Mouse (Mus musculus) limb, embryonic 14.5 days (tissue): ENCODE measurements around the gene Thoc6. TPM values are rescaled to one million over a fixed set of nuclear protein-coding genes. Genes with fewer than 3 reads are reported as not detected.
A peak's percentile ranks its signal among the peaks of the same experiment; 100 is the strongest.

Source experiments
- ATAC-seq: fragments of 200-750 bp; cut with Nextera tagmentation; 2 replicates; pipeline ENCODE4 v1.8.0; 2017; ENCODE audit warnings: low read depth, moderate number of reproducible peaks, moderate TSS enrichment; ENCODE audit not compliant: low FRiP score
- DNase-seq: peaks from one replicate; pipeline ENCODE4 v3.0.0-alpha.2; 2015; ENCODE audit warnings: low spot score
- H3K27ac ChIP-seq: fragments of 300-500 bp; sonication (generic); replicated peaks from 2 replicates; pipeline ENCODE4 v1.5.1; 2014; ENCODE audit warnings: low read depth, mild to moderate bottlenecking, low read length, moderate library complexity, mixed read lengths
- H3K27me3 ChIP-seq: fragments of 300-500 bp; sonication (generic); 2 replicates; pipeline ENCODE4 v1.6.1; 2014; ENCODE audit warnings: low read length, mixed read lengths; ENCODE audit not compliant: control insufficient read depth, insufficient read depth
- H3K36me3 ChIP-seq: fragments of 300-500 bp; sonication (generic); 2 replicates; pipeline ENCODE4 v1.6.1; 2014; ENCODE audit warnings: mild to moderate bottlenecking, low read length, moderate library complexity, mixed read lengths; ENCODE audit not compliant: control insufficient read depth, insufficient read depth
- H3K4me1 ChIP-seq: fragments of 300-500 bp; sonication (generic); 2 replicates; pipeline ENCODE4 v1.6.1; 2014; ENCODE audit warnings: antibody characterized with exemption, low read length, mixed read lengths; ENCODE audit not compliant: control insufficient read depth, insufficient read depth
- H3K4me2 ChIP-seq: fragments of 300-500 bp; sonication (generic); replicated peaks from 2 replicates; pipeline ENCODE4 v1.6.1; 2014; ENCODE audit warnings: low read depth, mild to moderate bottlenecking, low read length, moderate library complexity; ENCODE audit not compliant: severe bottlenecking
- H3K4me3 ChIP-seq: fragments of 300-500 bp; sonication (generic); replicated peaks from 2 replicates; pipeline ENCODE4 v1.5.1; 2014; ENCODE audit warnings: low read length
- H3K9ac ChIP-seq: fragments of 300-500 bp; sonication (generic); 2 replicates; pipeline ENCODE4 v1.6.1; 2014; ENCODE audit warnings: mild to moderate bottlenecking, low read depth, low read length, moderate library complexity; ENCODE audit not compliant: severe bottlenecking
- H3K9me3 ChIP-seq: fragments of 300-500 bp; sonication (generic); 2 replicates; pipeline ENCODE4 v1.6.1; 2016; ENCODE audit warnings: low read length; ENCODE audit not compliant: control insufficient read depth
- POLR2A ChIP-seq: fragments of 200-500 bp; IDR thresholded peaks from 2 replicates; pipeline ENCODE4 v1.8.0; 2012; ENCODE audit warnings: inconsistent platforms, mild to moderate bottlenecking, moderate library complexity, borderline replicate concordance; ENCODE audit not compliant: insufficient read depth, insufficient read length; ENCODE audit errors: extremely low read depth
- WGBS: fragments of 180-500 bp; shearing (Covaris S2); extraction: QIAGEN DNeasy Blood & Tissue Kit; methylation state at CpG from one replicate; pipeline ENCODE4 v1.1.7; 2014; 5-methylcytosine and 5-hydroxymethylcytosine counted together
- polyA plus RNA-seq, 2 experiments: library from polyadenylated mRNA; depleted of rRNA in 1 of 2; stranded (reverse) in 1 of 2; unstranded in 1 of 2; fragments of >200 nt; fragmentation: Nextera tagmentation in 1 of 2; extraction: Ambion mirVana in 1 of 2; gene quantifications; 2 replicates each; pipeline versions ENCODE4 v1.2.1 to v1.2.3; 2012 to 2014

Gene Thoc6
- polyA plus RNA-seq, 2 experiments, result 44.2 to 45.5 TPM

- H3K4me2 ChIP-seq, result no peak overlapping the region
- no peak for TF ChIP-seq POLR2A
- H3K27me3 ChIP-seq, result peaks cover 35% of the 10 kb centered on the region
- H3K27ac ChIP-seq, result no peak overlapping the region
- no peak overlapping the region for H3K4me3 ChIP-seq
- ATAC-seq (no peak), DNase-seq (no peak)
- no peaks in the 10 kb centered on the region for H3K36me3 ChIP-seq
- H3K4me1 ChIP-seq, result no peaks in the 10 kb centered on the region
- no peak overlapping the region for H3K9ac ChIP-seq
- H3K9me3 ChIP-seq, result no peaks in the 10 kb centered on the region
- WGBS, result 2% methylated on average over 9 of the region's 9 CpGs
Observed at GRCm38 (mm10) chr17:23661526-23661925, 12.2 kb downstream of the Thoc6 start.

GRCm38 (mm10) chr17:23660876-23661200 is 12.8 kb downstream of the Thoc6 start:
- TF ChIP-seq POLR2A, result no peak
- Histone ChIP-seq H3K4me2 (no peak overlapping the region; the same call in 1 of the 2 replicates), H3K27me3 (peaks cover 35% of the 10 kb centered on the region), H3K4me3 (0 out of 2 replicates have a peak overlapping the region, but pooled peaks have one; percentile 3), H3K27ac (no peak overlapping the region), H3K9me3 (no peaks in the 10 kb centered on the region), H3K36me3 (no peaks in the 10 kb centered on the region), H3K9ac (no peak overlapping the region), H3K4me1 (no peaks in the 10 kb centered on the region)
- ATAC-seq, result no peak
- DNase-seq, result no peak
- WGBS, result under 1% methylated on average over 14 of the region's 14 CpGs

- WGBS, result 4% methylated on average over 27 of the region's 27 CpGs
Observed at GRCm38 (mm10) chr17:23660117-23660875, 13.4 kb downstream of the Thoc6 start, which contains the start of gene Bicdl2. Gene Bicdl2 (plus strand): TSS chr17:23660506.

GRCm38 (mm10) chr17:23658450-23658849 is 15.2 kb downstream of the Thoc6 start:
- no peak overlapping the region for H3K27ac ChIP-seq
- H3K36me3 ChIP-seq, result no peaks in the 10 kb centered on the region
- no peak overlapping the region for H3K4me2 ChIP-seq
- DNase-seq (no peak), ATAC-seq (no peak)
- no peaks in the 10 kb centered on the region for H3K4me1 ChIP-seq
- no peaks in the 10 kb centered on the region for H3K9me3 ChIP-seq
- no peak overlapping the region for H3K4me3 ChIP-seq
- WGBS, result 84% methylated on average over 3 of the region's 3 CpGs
- peaks cover 35% of the 10 kb centered on the region for H3K27me3 ChIP-seq
- no peak overlapping the region for H3K9ac ChIP-seq
- TF ChIP-seq POLR2A, result no peak

More at GRCm38 (mm10) chr17:23660117-23660875, 13.4 kb downstream of the Thoc6 start, which contains the start of gene Bicdl2:
- no peak for TF ChIP-seq POLR2A
- no peaks in the 10 kb centered on the region for H3K36me3 ChIP-seq
- H3K4me2 ChIP-seq, result no peak within 1 kb of the TSS; the same call in 1 of the 2 replicates
- H3K27ac ChIP-seq, result no peak within 1 kb of the TSS
- H3K4me1 ChIP-seq, result no peaks in the 10 kb centered on the region
- no peaks in the 10 kb centered on the region for H3K9me3 ChIP-seq
- peak within 1 kb of the TSS; percentile 3; the same call in 1 of the 2 replicates for H3K4me3 ChIP-seq
- H3K9ac ChIP-seq, result no peak within 1 kb of the TSS
- H3K27me3 ChIP-seq, result peaks cover 35% of the 10 kb centered on the region
- ATAC-seq (no peak), DNase-seq (no peak)

GRCm38 (mm10) chr17:23654410-23654809 is 19.3 kb downstream of the Thoc6 start:
- WGBS, result 56% methylated on average over 2 of the region's 2 CpGs
- Histone ChIP-seq H3K4me2 (no peak overlapping the region), H3K9ac (no peak overlapping the region), H3K36me3 (no peaks in the 10 kb centered on the region), H3K27me3 (peaks cover under 1% of the 10 kb centered on the region; the same call in 1 of the 2 replicates), H3K4me1 (no peaks in the 10 kb centered on the region), H3K9me3 (no peaks in the 10 kb centered on the region), H3K4me3 (no peak overlapping the region), H3K27ac (no peak overlapping the region)
- ATAC-seq, result no peak
- no peak for DNase-seq
- TF ChIP-seq POLR2A, result no peak
